Mouse (Mus musculus): ENCODE measurements around the gene Serpinf1.

GRCm38 (mm10) chr11:75439951-75440350 is 17.4 kb upstream of the Serpinf1 start:
- TF ChIP-seq POLR2A (IDR thresholded peaks at IDR 0.05; ENCODE audit: borderline replicate concordance, control insufficient read depth, low read depth, low read length) = no peak
- TF ChIP-seq CTCF (IDR thresholded peaks at IDR 0.05; ENCODE audit: control insufficient read depth, insufficient read depth, low read length) = no peak

Measured in bone marrow, adult 2 months (tissue).